Mouse (Mus musculus) MEL (cell line): ENCODE measurements around the gene Rab4b. TPM values are rescaled to one million over a fixed set of nuclear protein-coding genes. Genes with fewer than 3 reads are reported as not detected.

Experiments used
- DNase-seq: peaks from one replicate; pipeline ENCODE4 v3.0.0; 2011; ENCODE audit warnings: low read depth, low spot score
- H3K27ac ChIP-seq: 2 replicates; pipeline ENCODE4 v1.5.1; 2012; ENCODE audit warnings: low read depth, mild to moderate bottlenecking, control low read depth, low read length, moderate library complexity; ENCODE audit not compliant: control insufficient read depth
- H3K27me3 ChIP-seq, 2 experiments: fragments of 150-350 bp in 1 of 2; sonication (generic) in 1 of 2; 2 replicates each; pipeline ENCODE4 v1.6.1; 2012; ENCODE audit warnings: low read length in 2 of 2, mild to moderate bottlenecking in 2 of 2, improper control_type of control experiment in 1 of 2, moderate library complexity in 1 of 2; ENCODE audit not compliant: insufficient read depth in 2 of 2, control insufficient read depth in 1 of 2
- H3K36me3 ChIP-seq, 2 experiments: 2 replicates each; pipeline ENCODE4 v1.6.1; 2012 to 2014; ENCODE audit warnings: low read length in 2 of 2, improper control_type of control experiment in 1 of 2, inconsistent platforms in 1 of 2, mild to moderate bottlenecking in 1 of 2; ENCODE audit not compliant: insufficient read depth in 2 of 2, control insufficient read depth in 1 of 2
- H3K4me1 ChIP-seq, 2 experiments: fragments of 150-350 bp in 1 of 2; sonication (generic) in 1 of 2; 2 replicates each; pipeline ENCODE4 v1.6.1; 2012; ENCODE audit warnings: low read length in 2 of 2, improper control_type of control experiment in 1 of 2, mild to moderate bottlenecking in 1 of 2; ENCODE audit not compliant: insufficient read depth in 2 of 2, control insufficient read depth in 1 of 2
- H3K4me3 ChIP-seq, 2 experiments: fragments of 150-350 bp in 1 of 2; sonication (generic) in 1 of 2; 2 replicates each; pipeline ENCODE4 v1.5.1; 2012; ENCODE audit warnings: low read depth in 2 of 2, low read length in 2 of 2, mild to moderate bottlenecking in 2 of 2, moderate library complexity in 2 of 2, control low read depth in 1 of 2, improper control_type of control experiment in 1 of 2; ENCODE audit not compliant: control insufficient read depth in 1 of 2, insufficient read depth in 1 of 2
- H3K79me2 ChIP-seq: 2 replicates; pipeline ENCODE4 v1.6.1; 2012; ENCODE audit warnings: mild to moderate bottlenecking, low read length, moderate library complexity; ENCODE audit not compliant: control insufficient read depth, poor library complexity, insufficient read depth
- H3K9ac ChIP-seq: 2 replicates; pipeline ENCODE4 v1.6.1; 2012; ENCODE audit warnings: low read depth, mild to moderate bottlenecking, control low read depth, low read length, moderate library complexity; ENCODE audit not compliant: control insufficient read depth, poor library complexity, severe bottlenecking
- H3K9me3 ChIP-seq: fragments of 150-350 bp; sonication (generic); replicated peaks from 2 replicates; pipeline ENCODE4 v1.6.1; 2012; ENCODE audit warnings: mild to moderate bottlenecking, low read length, improper control_type of control experiment, moderate library complexity; ENCODE audit not compliant: insufficient read depth
- BHLHE40 ChIP-seq: IDR thresholded peaks from 2 replicates; pipeline ENCODE4 v1.6.1; 2012; ENCODE audit warnings: low read depth, mild to moderate bottlenecking, inconsistent platforms, low read length, improper control_type of control experiment, borderline replicate concordance
- CHD1 ChIP-seq: IDR thresholded peaks from 2 replicates; pipeline ENCODE4 v1.6.1; 2012; ENCODE audit warnings: low read depth, mild to moderate bottlenecking, inconsistent platforms, low read length, improper control_type of control experiment
- CTCF ChIP-seq, 3 experiments: IDR thresholded peaks in 2 of 3; conservative IDR thresholded peaks in 1 of 3; 2 replicates each; pipeline ENCODE4 v1.5.1; 2011 to 2012; ENCODE audit warnings: low read length in 3 of 3, low read depth in 2 of 3, mild to moderate bottlenecking in 2 of 3, improper control_type of control experiment in 1 of 3, inconsistent platforms in 1 of 3, mixed read lengths in 1 of 3, moderate library complexity in 1 of 3; ENCODE audit not compliant: control insufficient read depth in 1 of 3, insufficient read depth in 1 of 3, poor library complexity in 1 of 3, severe bottlenecking in 1 of 3
- EP300 ChIP-seq, 2 experiments: IDR thresholded peaks; 2 replicates each; pipeline ENCODE4 v1.6.1; 2011; ENCODE audit warnings: improper control_type of control experiment in 2 of 2, low read length in 2 of 2, low read depth in 1 of 2, mild to moderate bottlenecking in 1 of 2
- ETS1 ChIP-seq: IDR thresholded peaks from 2 replicates; pipeline ENCODE4 v1.6.1; 2012; ENCODE audit warnings: low read depth, mild to moderate bottlenecking, inconsistent platforms, low read length, improper control_type of control experiment, moderate library complexity
- GABPA ChIP-seq: IDR thresholded peaks from 2 replicates; pipeline ENCODE4 v1.6.1; 2012; ENCODE audit warnings: low read depth, mild to moderate bottlenecking, inconsistent platforms, low read length, improper control_type of control experiment, moderate library complexity
- GATA1 ChIP-seq: IDR thresholded peaks from 2 replicates; pipeline ENCODE4 v1.6.1; 2011; ENCODE audit warnings: low read depth, low read length, improper control_type of control experiment
- JUND ChIP-seq: IDR thresholded peaks from 2 replicates; pipeline ENCODE4 v1.6.1; 2011; ENCODE audit warnings: low read depth, mild to moderate bottlenecking, improper control_type of control experiment, low read length
- KAT2A ChIP-seq: conservative IDR thresholded peaks from 2 replicates; pipeline ENCODE4 v1.6.1; 2012; ENCODE audit warnings: low read depth, low read length, improper control_type of control experiment, inconsistent platforms
- MAFK ChIP-seq: IDR thresholded peaks from 2 replicates; pipeline ENCODE4 v1.6.1; 2011; ENCODE audit warnings: low read depth, mild to moderate bottlenecking, low read length, improper control_type of control experiment, borderline replicate concordance
- MAX ChIP-seq: IDR thresholded peaks from 2 replicates; pipeline ENCODE4 v1.6.1; 2011; ENCODE audit warnings: low read length, improper control_type of control experiment
- MEF2A ChIP-seq: IDR thresholded peaks from 2 replicates; pipeline ENCODE4 v1.6.1; 2014; ENCODE audit warnings: low read depth, mild to moderate bottlenecking, inconsistent platforms, low read length, improper control_type of control experiment; ENCODE audit not compliant: poor library complexity, insufficient replicate concordance, severe bottlenecking; ENCODE audit errors: extremely low read depth
- MXI1 ChIP-seq: IDR thresholded peaks from 2 replicates; pipeline ENCODE4 v1.6.1; 2011; ENCODE audit warnings: mild to moderate bottlenecking, low read depth, low read length, improper control_type of control experiment
- MYB ChIP-seq: IDR thresholded peaks from 2 replicates; pipeline ENCODE4 v1.6.1; 2011; ENCODE audit warnings: mild to moderate bottlenecking, low read depth, low read length, improper control_type of control experiment
- MYC ChIP-seq: IDR thresholded peaks from 2 replicates; pipeline ENCODE4 v1.6.1; 2011; ENCODE audit warnings: low read depth, mild to moderate bottlenecking, low read length, improper control_type of control experiment, moderate library complexity
- NELFE ChIP-seq: IDR thresholded peaks from 2 replicates; pipeline ENCODE4 v1.6.1; 2011; ENCODE audit warnings: low read depth, low read length, improper control_type of control experiment
- POLR2AphosphoS5 ChIP-seq: IDR thresholded peaks from 2 replicates; pipeline ENCODE4 v1.6.1; 2012; ENCODE audit warnings: low read depth, borderline replicate concordance, mild to moderate bottlenecking, inconsistent platforms, low read length, moderate library complexity, mixed read lengths
- RAD21 ChIP-seq: IDR thresholded peaks from 2 replicates; pipeline ENCODE4 v1.6.1; 2011; ENCODE audit warnings: mild to moderate bottlenecking, low read depth, low read length, improper control_type of control experiment
- RCOR1 ChIP-seq: IDR thresholded peaks from 2 replicates; pipeline ENCODE4 v1.6.1; 2012; ENCODE audit warnings: low read depth, mild to moderate bottlenecking, inconsistent platforms, low read length, improper control_type of control experiment
- SIN3A ChIP-seq: IDR thresholded peaks from 2 replicates; pipeline ENCODE4 v1.6.1; 2012; ENCODE audit warnings: low read length, improper control_type of control experiment, inconsistent platforms
- SMC3 ChIP-seq: IDR thresholded peaks from 2 replicates; pipeline ENCODE4 v1.6.1; 2011; ENCODE audit warnings: low read depth, low read length, improper control_type of control experiment
- TAL1 ChIP-seq: IDR thresholded peaks from 2 replicates; pipeline ENCODE4 v1.6.1; 2012; ENCODE audit warnings: mild to moderate bottlenecking, inconsistent platforms, low read length, moderate library complexity, mixed read lengths
- TBP ChIP-seq: IDR thresholded peaks from 2 replicates; pipeline ENCODE4 v1.8.0; 2011; ENCODE audit warnings: low read depth, low read length, improper control_type of control experiment
- TCF12 ChIP-seq: IDR thresholded peaks from 2 replicates; pipeline ENCODE4 v1.6.1; 2014; ENCODE audit warnings: low read depth, mild to moderate bottlenecking, inconsistent platforms, low read length, improper control_type of control experiment, moderate library complexity
- UBTF ChIP-seq: IDR thresholded peaks from 2 replicates; pipeline ENCODE4 v1.6.1; 2012; ENCODE audit warnings: low read depth, mild to moderate bottlenecking, inconsistent platforms, low read length, improper control_type of control experiment, moderate library complexity, borderline replicate concordance; ENCODE audit not compliant: insufficient read depth
- USF1 ChIP-seq: IDR thresholded peaks from 2 replicates; pipeline ENCODE4 v1.6.1; 2014; ENCODE audit warnings: low read depth, mild to moderate bottlenecking, inconsistent platforms, low read length, improper control_type of control experiment, moderate library complexity
- USF2 ChIP-seq, 2 experiments: IDR thresholded peaks; 2 replicates each; pipeline ENCODE4 v1.6.1; 2011 to 2012; ENCODE audit warnings: improper control_type of control experiment in 2 of 2, low read length in 2 of 2, borderline replicate concordance in 1 of 2, inconsistent platforms in 1 of 2, low read depth in 1 of 2, mild to moderate bottlenecking in 1 of 2; ENCODE audit not compliant: insufficient read depth in 1 of 2
- ZMIZ1 ChIP-seq: IDR thresholded peaks from 2 replicates; pipeline ENCODE4 v1.6.1; 2012; ENCODE audit warnings: low read depth, mild to moderate bottlenecking, inconsistent platforms, low read length, improper control_type of control experiment, moderate library complexity
- polyA plus RNA-seq, 2 experiments: library from polyadenylated mRNA; stranded (reverse) in 1 of 2; unstranded in 1 of 2; fragments of >175 nt in 1 of 2; fragments of >200 nt in 1 of 2; gene quantifications; 2 replicates each; pipeline versions ENCODE4 v1.2.1 to v1.2.4; 2012; ENCODE audit warnings: low replicate concordance in 2 of 2, low read depth in 1 of 2; ENCODE audit not compliant: insufficient read length in 2 of 2, insufficient read depth in 1 of 2, missing spikeins in 1 of 2
- total RNA-seq: library from RNA; depleted of rRNA; stranded (reverse); fragments of 300-350 nt; gene quantifications from 2 replicates; pipeline ENCODE4 v1.2.3, GENCODE M21; 2012

The Rab4b gene
- total and polyA plus RNA-seq, 3 experiments: 6.7 to 32.6 TPM; not detected in 1

GRCm38 (mm10) chr7:27203730-27204449 lies 25.2 kb upstream of the Rab4b start:
- Histone ChIP-seq H3K9me3 (no peaks in the 10 kb centered on the region), H3K4me1 (no peaks in the 10 kb centered on the region; a peak in 1 of 4 replicates), H3K9ac (no peak overlapping the region), H3K27me3 (no peaks in the 10 kb centered on the region), H3K36me3 (no peaks in the 10 kb centered on the region), H3K27ac (no peak overlapping the region), H3K4me3 (no peak overlapping the region), H3K79me2 (no peaks in the 10 kb centered on the region)
- DNase-seq: no peak
- TF ChIP-seq RCOR1 (no peak), CTCF (IDR thresholded peaks at IDR 0.05 in 2 of 3, conservative IDR thresholded peaks at IDR 0.05 in 1 of 3; ENCODE audit: control insufficient read depth in 1 of 3, insufficient read depth in 1 of 3, low read depth in 2 of 3, low read length in 3 of 3, poor library complexity in 1 of 3, severe bottlenecking in 1 of 3) (no peak), TBP (no peak), MYC (no peak), USF2 (IDR thresholded peaks at IDR 0.05; ENCODE audit: borderline replicate concordance in 1 of 2, insufficient read depth in 1 of 2, low read depth in 1 of 2, low read length in 2 of 2) (no peak), MYB (no peak), USF1 (no peak), MEF2A (no peak), GABPA (no peak), EP300 (IDR thresholded peaks at IDR 0.05; ENCODE audit: low read depth in 1 of 2, low read length in 2 of 2) (no peak), MXI1 (no peak), MAX (no peak), TCF12 (no peak), TAL1 (no peak), JUND (no peak), SIN3A (no peak), MAFK (no peak), CHD1 (no peak)

- H3K9me3 ChIP-seq: no peaks in the 10 kb centered on the region
- DNase-seq: no peak
- TF ChIP-seq SMC3: no peak
- TF ChIP-seq KAT2A: no peak
- no peak for TF ChIP-seq RAD21
- no peak for TF ChIP-seq CTCF (IDR thresholded peaks at IDR 0.05 in 2 of 3, conservative IDR thresholded peaks at IDR 0.05 in 1 of 3; ENCODE audit: control insufficient read depth in 1 of 3, insufficient read depth in 1 of 3, low read depth in 2 of 3, low read length in 3 of 3, poor library complexity in 1 of 3, severe bottlenecking in 1 of 3)
- no peak for TF ChIP-seq ZMIZ1
- TF ChIP-seq TCF12: no peak
- TF ChIP-seq MAX: no peak
- TF ChIP-seq CHD1: no peak
- no peak for TF ChIP-seq GATA1
- no peak for TF ChIP-seq ETS1
- no peak for TF ChIP-seq BHLHE40
- TF ChIP-seq GABPA: no peak
- TF ChIP-seq MXI1: no peak
- no peak for TF ChIP-seq USF1
- TF ChIP-seq TAL1: no peak
- no peak for TF ChIP-seq SIN3A
- no peak for TF ChIP-seq POLR2AphosphoS5
- no peak for TF ChIP-seq NELFE
- no peak for TF ChIP-seq UBTF
- no peak overlapping the region for H3K4me3 ChIP-seq
- peaks cover 11 to 16% of the 10 kb centered on the region in 2 experiments for H3K36me3 ChIP-seq
- no peak overlapping the region for H3K9ac ChIP-seq
- H3K27ac ChIP-seq: no peak overlapping the region
- H3K4me1 ChIP-seq: peaks cover 6 to 14% of the 10 kb centered on the region in 2 experiments; a peak in 3 of 4 replicates
- H3K27me3 ChIP-seq: no peaks in the 10 kb centered on the region
- H3K79me2 ChIP-seq: peaks cover 18% of the 10 kb centered on the region
These were observed 20.1 kb upstream of the Rab4b start for GRCm38 (mm10) chr7:27198779-27199178.
